Mouse (Mus musculus): ENCODE measurements around the gene Mettl27. TPM values are rescaled to one million over a fixed set of nuclear protein-coding genes. Genes with fewer than 3 reads are reported as not detected.
A peak's percentile ranks its signal among the peaks of the same experiment; 100 is the strongest.

Gene Mettl27
- polyA plus RNA-seq, 1 experiment from 2014 or later = 8.4 TPM

- H3K27ac ChIP-seq (ENCODE audit: low read length) = no peak overlapping the region
- H3K4me3 ChIP-seq (replicated peaks; ENCODE audit: low read length) = no peak overlapping the region
- ATAC-seq = no peak
- whole genome bisulfite sequencing = 49% methylated on average over 16 of the region's 16 CpGs
- H3K4me2 ChIP-seq (ENCODE audit: low read length) = no peak overlapping the region
- H3K4me1 ChIP-seq (replicated peaks; ENCODE audit: control insufficient read depth, insufficient read depth, low read length) = no peaks in the 10 kb centered on the region
- no peak overlapping the region for H3K9ac ChIP-seq (replicated peaks; ENCODE audit: low read depth, low read length)
- H3K27me3 ChIP-seq (replicated peaks; ENCODE audit: control insufficient read depth, insufficient read depth, low read length) = no peaks in the 10 kb centered on the region
- no peaks in the 10 kb centered on the region for H3K9me3 ChIP-seq (ENCODE audit: control insufficient read depth, low read length)
- no peaks in the 10 kb centered on the region for H3K36me3 ChIP-seq (ENCODE audit: control insufficient read depth, insufficient read depth)
Observed at GRCm38 (mm10) chr5:134918071-134918832, 13.9 kb upstream of the Mettl27 start.

GRCm38 (mm10) chr5:134919097-134919496 lies 13.1 kb upstream of the Mettl27 start:
- no peak overlapping the region for H3K27ac ChIP-seq (ENCODE audit: low read length)
- H3K4me2 ChIP-seq (ENCODE audit: low read length) = no peak overlapping the region
- no peaks in the 10 kb centered on the region for H3K4me1 ChIP-seq (replicated peaks; ENCODE audit: control insufficient read depth, insufficient read depth, low read length)
- no peaks in the 10 kb centered on the region for H3K27me3 ChIP-seq (replicated peaks; ENCODE audit: control insufficient read depth, insufficient read depth, low read length)
- H3K9ac ChIP-seq (replicated peaks; ENCODE audit: low read depth, low read length) = no peak overlapping the region
- no peak for ATAC-seq
- H3K36me3 ChIP-seq (ENCODE audit: control insufficient read depth, insufficient read depth) = no peaks in the 10 kb centered on the region
- H3K9me3 ChIP-seq (ENCODE audit: control insufficient read depth, low read length) = no peaks in the 10 kb centered on the region
- no peak overlapping the region for H3K4me3 ChIP-seq (replicated peaks; ENCODE audit: low read length)
- WGBS = 94% methylated on average over 3 of the region's 3 CpGs

- ATAC-seq = no peak
- H3K27ac ChIP-seq (ENCODE audit: low read length) = no peak overlapping the region
- no peak overlapping the region for H3K9ac ChIP-seq (replicated peaks; ENCODE audit: low read depth, low read length)
- H3K9me3 ChIP-seq (ENCODE audit: control insufficient read depth, low read length) = no peaks in the 10 kb centered on the region
- H3K27me3 ChIP-seq (replicated peaks; ENCODE audit: control insufficient read depth, insufficient read depth, low read length) = no peaks in the 10 kb centered on the region
- no peak overlapping the region for H3K4me2 ChIP-seq (ENCODE audit: low read length)
- no peaks in the 10 kb centered on the region for H3K4me1 ChIP-seq (replicated peaks; ENCODE audit: control insufficient read depth, insufficient read depth, low read length)
- no peaks in the 10 kb centered on the region for H3K36me3 ChIP-seq (ENCODE audit: control insufficient read depth, insufficient read depth)
- 64% methylated on average over 6 of the region's 6 CpGs for WGBS
- H3K4me3 ChIP-seq (replicated peaks; ENCODE audit: low read length) = no peak overlapping the region
Observed at GRCm38 (mm10) chr5:134920106-134920687, 12.0 kb upstream of the Mettl27 start.

- no peak overlapping the region for H3K27ac ChIP-seq (ENCODE audit: low read length)
- H3K4me1 ChIP-seq (replicated peaks; ENCODE audit: control insufficient read depth, insufficient read depth, low read length) = no peaks in the 10 kb centered on the region
- ATAC-seq = no peak
- no peaks in the 10 kb centered on the region for H3K27me3 ChIP-seq (replicated peaks; ENCODE audit: control insufficient read depth, insufficient read depth, low read length)
- H3K36me3 ChIP-seq (ENCODE audit: control insufficient read depth, insufficient read depth) = no peaks in the 10 kb centered on the region
- no peak overlapping the region for H3K4me3 ChIP-seq (replicated peaks; ENCODE audit: low read length)
- H3K9me3 ChIP-seq (ENCODE audit: control insufficient read depth, low read length) = no peaks in the 10 kb centered on the region
- no peak overlapping the region for H3K9ac ChIP-seq (replicated peaks; ENCODE audit: low read depth, low read length)
- no peak overlapping the region for H3K4me2 ChIP-seq (ENCODE audit: low read length)
- 91% methylated on average over 8 of the region's 8 CpGs for WGBS
Observed at GRCm38 (mm10) chr5:134921106-134921505, 11.1 kb upstream of the Mettl27 start.

- Histone ChIP-seq H3K9me3 (ENCODE audit: control insufficient read depth, low read length) (no peaks in the 10 kb centered on the region), H3K4me1 (replicated peaks; ENCODE audit: control insufficient read depth, insufficient read depth, low read length) (no peaks in the 10 kb centered on the region), H3K9ac (replicated peaks; ENCODE audit: low read depth, low read length) (no peak overlapping the region), H3K4me3 (replicated peaks; ENCODE audit: low read length) (no peak overlapping the region), H3K27ac (ENCODE audit: low read length) (no peak overlapping the region), H3K36me3 (ENCODE audit: control insufficient read depth, insufficient read depth) (no peaks in the 10 kb centered on the region), H3K4me2 (ENCODE audit: low read length) (no peak overlapping the region), H3K27me3 (replicated peaks; ENCODE audit: control insufficient read depth, insufficient read depth, low read length) (no peaks in the 10 kb centered on the region)
- WGBS = 48% methylated on average over 6 of the region's 6 CpGs
- ATAC-seq = no peak
Observed at GRCm38 (mm10) chr5:134923141-134923540, 9.0 kb upstream of the Mettl27 start.

GRCm38 (mm10) chr5:134926726-134927125 lies 5.4 kb upstream of the Mettl27 start:
- peaks cover 2% of the 10 kb centered on the region; the same call in 1 of the 2 replicates for H3K27me3 ChIP-seq (replicated peaks; ENCODE audit: control insufficient read depth, insufficient read depth, low read length)
- H3K9me3 ChIP-seq (ENCODE audit: control insufficient read depth, low read length) = no peaks in the 10 kb centered on the region
- no peaks in the 10 kb centered on the region for H3K4me1 ChIP-seq (replicated peaks; ENCODE audit: control insufficient read depth, insufficient read depth, low read length)
- WGBS = 91% methylated on average over 4 of the region's 4 CpGs
- ATAC-seq = no peak
- no peak overlapping the region for H3K4me2 ChIP-seq (ENCODE audit: low read length)
- H3K4me3 ChIP-seq (replicated peaks; ENCODE audit: low read length) = no peak overlapping the region
- no peak overlapping the region for H3K9ac ChIP-seq (replicated peaks; ENCODE audit: low read depth, low read length)
- no peak overlapping the region for H3K27ac ChIP-seq (ENCODE audit: low read length)
- no peaks in the 10 kb centered on the region for H3K36me3 ChIP-seq (ENCODE audit: control insufficient read depth, insufficient read depth)

GRCm38 (mm10) chr5:134929988-134930387 lies 2.2 kb upstream of the Mettl27 start:
- Histone ChIP-seq H3K4me3 (replicated peaks; ENCODE audit: low read length) (no peak overlapping the region), H3K4me2 (ENCODE audit: low read length) (no peak overlapping the region), H3K27ac (ENCODE audit: low read length) (no peak overlapping the region), H3K27me3 (replicated peaks; ENCODE audit: control insufficient read depth, insufficient read depth, low read length) (peaks cover 2% of the 10 kb centered on the region; the same call in 1 of the 2 replicates), H3K36me3 (ENCODE audit: control insufficient read depth, insufficient read depth) (no peaks in the 10 kb centered on the region), H3K4me1 (replicated peaks; ENCODE audit: control insufficient read depth, insufficient read depth, low read length) (peaks cover 6% of the 10 kb centered on the region; the same call in 1 of the 2 replicates), H3K9me3 (ENCODE audit: control insufficient read depth, low read length) (no peaks in the 10 kb centered on the region), H3K9ac (replicated peaks; ENCODE audit: low read depth, low read length) (no peak overlapping the region)
- ATAC-seq = no peak
- WGBS = 85% methylated on average over 2 of the region's 2 CpGs

- peak overlapping the region; percentile 79 for H3K4me3 ChIP-seq (replicated peaks; ENCODE audit: low read length)
- H3K36me3 ChIP-seq (ENCODE audit: control insufficient read depth, insufficient read depth) = no peaks in the 10 kb centered on the region
- H3K27me3 ChIP-seq (replicated peaks; ENCODE audit: control insufficient read depth, insufficient read depth, low read length) = peaks cover 2% of the 10 kb centered on the region; the same call in 1 of the 2 replicates
- H3K9ac ChIP-seq (replicated peaks; ENCODE audit: low read depth, low read length) = peak overlapping the region; percentile 77
- peaks cover 6% of the 10 kb centered on the region; the same call in 1 of the 2 replicates for H3K4me1 ChIP-seq (replicated peaks; ENCODE audit: control insufficient read depth, insufficient read depth, low read length)
- H3K9me3 ChIP-seq (ENCODE audit: control insufficient read depth, low read length) = no peaks in the 10 kb centered on the region
- H3K4me2 ChIP-seq (ENCODE audit: low read length) = peak overlapping the region; percentile 85
- no peak overlapping the region for H3K27ac ChIP-seq (ENCODE audit: low read length)
- WGBS = 50% methylated on average over 9 of the region's 9 CpGs
- peak; percentile 3; the same call in 1 of the 2 replicates for ATAC-seq
Observed at GRCm38 (mm10) chr5:134932903-134933276, 722 bp downstream of the Mettl27 start.

- Histone ChIP-seq H3K9me3 (ENCODE audit: control insufficient read depth, low read length) (no peaks in the 10 kb centered on the region), H3K4me3 (replicated peaks; ENCODE audit: low read length) (no peak overlapping the region), H3K4me1 (replicated peaks; ENCODE audit: control insufficient read depth, insufficient read depth, low read length) (peaks cover 6% of the 10 kb centered on the region; the same call in 1 of the 2 replicates), H3K27me3 (replicated peaks; ENCODE audit: control insufficient read depth, insufficient read depth, low read length) (peaks cover 2% of the 10 kb centered on the region; the same call in 1 of the 2 replicates), H3K36me3 (ENCODE audit: control insufficient read depth, insufficient read depth) (no peaks in the 10 kb centered on the region), H3K9ac (replicated peaks; ENCODE audit: low read depth, low read length) (no peak overlapping the region), H3K4me2 (ENCODE audit: low read length) (no peak overlapping the region), H3K27ac (ENCODE audit: low read length) (no peak overlapping the region)
- 93% methylated on average over 8 of the region's 8 CpGs for WGBS
- no peak for ATAC-seq
Observed at GRCm38 (mm10) chr5:134933281-134933680, 1.1 kb downstream of the Mettl27 start.

Data from forebrain, embryonic 16.5 days (tissue).